Mouse (Mus musculus): ENCODE measurements around the gene Macrod2.

GRCm38 (mm10) chr2:140784626-140785025, 389.5 kb downstream of the Macrod2 start:
- TF ChIP-seq POLR2A (IDR thresholded peaks at IDR 0.05; ENCODE audit: low read depth, low read length) (no peak), CTCF (IDR thresholded peaks at IDR 0.05; ENCODE audit: extremely low read depth, insufficient read length, insufficient replicate concordance, low read depth, low read length) (no peak)
